Mouse (Mus musculus) spleen, adult 2 months (tissue): Measurements from ENCODE around the gene Nrarp.

ENCODE experiments used
- CTCF ChIP-seq: fragments of 200-500 bp; IDR thresholded peaks from 2 replicates; pipeline ENCODE4 v1.5.1; 2011; ENCODE audit warnings: mild to moderate bottlenecking, inconsistent platforms; ENCODE audit not compliant: insufficient read depth, insufficient read length, insufficient replicate concordance; ENCODE audit errors: extremely low read depth
- POLR2A ChIP-seq: fragments of 200-500 bp; IDR thresholded peaks from 2 replicates; pipeline ENCODE4 v1.6.1; 2011; ENCODE audit warnings: low read depth, low read length, inconsistent platforms

DNA sequence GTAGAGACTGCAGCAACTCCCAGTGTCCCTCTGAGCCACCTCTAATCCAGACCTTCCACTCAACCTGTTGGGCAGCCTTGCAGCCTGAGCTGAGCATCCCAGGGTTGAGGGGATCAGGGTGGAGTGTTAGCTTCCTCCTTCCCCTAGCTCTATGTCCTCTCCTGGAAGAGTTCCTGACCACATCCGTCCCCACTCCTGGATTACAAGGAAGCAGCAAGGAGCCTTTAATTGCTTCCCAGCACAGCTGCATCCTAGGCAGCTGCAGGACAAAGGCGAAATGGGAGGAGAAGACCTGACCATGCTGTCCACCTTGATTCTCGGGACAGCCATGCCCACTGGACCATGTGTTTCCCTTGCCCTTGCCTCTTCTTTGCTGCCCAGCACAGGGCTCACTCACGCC lies 3.5 kb upstream of the Nrarp start:
- no peak for TF ChIP-seq CTCF
- TF ChIP-seq POLR2A, result no peak
